Mouse (Mus musculus): ENCODE data around the gene Uqcc1. TPM values are rescaled to one million over a fixed set of nuclear protein-coding genes. Genes with fewer than 3 reads are reported as not detected.
A peak's percentile ranks its signal among the peaks of the same experiment; 100 is the strongest.
"Not testable (repeated sequence)": the region's sequence is repeated elsewhere in the genome, so short reads cannot be mapped to it uniquely, and the experiment has no call there.

Gene Uqcc1
- polyA plus RNA-seq, 1 experiment from 2014 or later: 28.7 TPM

DNA sequence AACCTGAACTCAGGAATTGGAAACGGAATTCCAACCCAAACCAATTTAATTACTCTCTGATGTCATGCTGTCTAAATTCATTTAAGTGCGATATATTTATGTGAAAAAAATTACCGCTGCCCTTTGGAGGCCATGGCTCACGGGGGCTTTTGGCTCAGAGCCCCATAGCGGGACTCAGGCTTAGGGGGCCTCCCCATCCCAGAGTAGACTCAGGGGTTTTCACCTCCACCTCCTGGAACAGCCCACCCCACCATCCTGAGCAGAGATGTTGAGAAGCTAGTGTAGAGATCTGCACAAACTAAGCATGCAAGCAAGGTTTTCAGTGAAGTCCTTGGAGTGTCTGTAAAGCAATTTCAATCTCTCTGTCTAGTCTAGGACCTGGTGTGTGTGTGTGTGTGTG, 15.5 kb upstream of the Uqcc1 start:
- Histone ChIP-seq H3K4me3 (ENCODE audit: inconsistent target) (no peak overlapping the region), H3K36me3 (ENCODE audit: inconsistent target) (no peaks in the 10 kb centered on the region), H3K79me2 (ENCODE audit: inconsistent target) (no peaks in the 10 kb centered on the region), H3K27ac (no peak overlapping the region)
- WGBS (ENCODE audit: missing documents): 91% methylated on average over 4 of the region's 5 CpGs

DNA sequence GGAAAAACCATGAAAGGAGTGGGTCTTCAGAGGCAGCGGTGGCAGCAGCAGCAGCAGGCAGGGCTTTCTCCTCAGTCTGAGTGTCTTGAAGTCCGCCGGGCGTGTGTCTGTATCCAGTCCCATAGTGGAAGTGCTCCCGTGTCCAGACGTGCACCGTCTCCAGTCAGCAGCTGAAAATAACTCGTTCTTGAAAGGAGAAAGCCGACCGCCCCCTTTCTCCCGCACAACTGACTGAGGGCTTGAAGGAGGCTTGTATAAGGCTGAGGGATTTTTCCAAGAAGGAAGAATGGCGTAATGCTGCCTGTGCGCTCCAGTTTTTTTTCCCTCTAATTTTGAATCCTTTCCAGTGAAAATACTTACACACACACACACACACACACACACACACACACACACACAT, 15.0 kb upstream of the Uqcc1 start, which contains the start of gene Gdf5:
Gdf5 (minus strand) TSS at position 244 of the 400 bp plus-strand sequence.
- Histone ChIP-seq H3K4me3 (ENCODE audit: inconsistent target) (no peak within 1 kb of the TSS), H3K27ac (no peak within 1 kb of the TSS), H3K79me2 (ENCODE audit: inconsistent target) (no peaks in the 10 kb centered on the region), H3K36me3 (ENCODE audit: inconsistent target) (no peaks in the 10 kb centered on the region)
- 89% methylated on average over 13 of the region's 13 CpGs for WGBS (ENCODE audit: missing documents)

- 97% methylated on average over 4 of the region's 4 CpGs for WGBS (ENCODE audit: missing documents)
- no peak overlapping the region for H3K4me3 ChIP-seq (ENCODE audit: inconsistent target)
- no peaks in the 10 kb centered on the region for H3K36me3 ChIP-seq (ENCODE audit: inconsistent target)
- H3K27ac ChIP-seq: no peak overlapping the region
- H3K79me2 ChIP-seq (ENCODE audit: inconsistent target): no peaks in the 10 kb centered on the region
Observed at GRCm38 (mm10) chr2:155944685-155945084, 14.6 kb upstream of the Uqcc1 start.

- Histone ChIP-seq H3K4me3 (ENCODE audit: inconsistent target) (no peak overlapping the region), H3K27ac (no peak overlapping the region), H3K79me2 (ENCODE audit: inconsistent target) (no peaks in the 10 kb centered on the region), H3K36me3 (ENCODE audit: inconsistent target) (no peaks in the 10 kb centered on the region)
- WGBS (ENCODE audit: missing documents): 33% methylated on average over 8 of the region's 8 CpGs
Observed at GRCm38 (mm10) chr2:155943463-155943862, 13.4 kb upstream of the Uqcc1 start.

- WGBS (ENCODE audit: missing documents): 93% methylated on average over 40 of the region's 40 CpGs
- no peaks in the 10 kb centered on the region for H3K36me3 ChIP-seq (ENCODE audit: inconsistent target)
- no peaks in the 10 kb centered on the region for H3K79me2 ChIP-seq (ENCODE audit: inconsistent target)
- no peak overlapping the region for H3K27ac ChIP-seq
- H3K4me3 ChIP-seq (ENCODE audit: inconsistent target): no peak overlapping the region
Observed at GRCm38 (mm10) chr2:155941697-155942442, 11.8 kb upstream of the Uqcc1 start.

DNA sequence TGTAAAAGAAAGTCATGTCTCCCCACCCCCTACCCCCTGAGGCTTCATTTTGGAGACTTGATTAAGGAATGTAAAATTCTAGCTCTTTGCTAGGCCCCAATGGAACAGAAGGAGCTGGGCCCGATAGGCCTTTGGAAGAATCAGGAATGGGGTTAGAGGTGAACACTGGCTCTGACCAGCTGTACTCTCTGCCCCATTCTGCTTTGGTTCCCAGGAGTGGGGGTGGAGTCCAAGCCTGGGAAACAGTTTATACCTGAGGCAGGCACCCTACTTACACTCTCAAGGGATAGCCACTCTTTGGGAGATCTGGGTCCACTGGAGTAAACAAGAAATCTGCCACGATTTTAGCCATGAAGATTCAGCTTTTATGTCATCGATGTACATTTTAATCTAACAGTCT, 10.6 kb upstream of the Uqcc1 start, which contains the start of gene Gm15557:
Gm15557 (plus strand) TSS at position 48 of the 400 bp plus-strand sequence.
- no peaks in the 10 kb centered on the region for H3K36me3 ChIP-seq (ENCODE audit: inconsistent target)
- H3K4me3 ChIP-seq (ENCODE audit: inconsistent target): no peak within 1 kb of the TSS
- WGBS (ENCODE audit: missing documents): 93% methylated on average over 3 of the region's 3 CpGs
- no peak within 1 kb of the TSS for H3K27ac ChIP-seq
- H3K79me2 ChIP-seq (ENCODE audit: inconsistent target): no peaks in the 10 kb centered on the region

DNA sequence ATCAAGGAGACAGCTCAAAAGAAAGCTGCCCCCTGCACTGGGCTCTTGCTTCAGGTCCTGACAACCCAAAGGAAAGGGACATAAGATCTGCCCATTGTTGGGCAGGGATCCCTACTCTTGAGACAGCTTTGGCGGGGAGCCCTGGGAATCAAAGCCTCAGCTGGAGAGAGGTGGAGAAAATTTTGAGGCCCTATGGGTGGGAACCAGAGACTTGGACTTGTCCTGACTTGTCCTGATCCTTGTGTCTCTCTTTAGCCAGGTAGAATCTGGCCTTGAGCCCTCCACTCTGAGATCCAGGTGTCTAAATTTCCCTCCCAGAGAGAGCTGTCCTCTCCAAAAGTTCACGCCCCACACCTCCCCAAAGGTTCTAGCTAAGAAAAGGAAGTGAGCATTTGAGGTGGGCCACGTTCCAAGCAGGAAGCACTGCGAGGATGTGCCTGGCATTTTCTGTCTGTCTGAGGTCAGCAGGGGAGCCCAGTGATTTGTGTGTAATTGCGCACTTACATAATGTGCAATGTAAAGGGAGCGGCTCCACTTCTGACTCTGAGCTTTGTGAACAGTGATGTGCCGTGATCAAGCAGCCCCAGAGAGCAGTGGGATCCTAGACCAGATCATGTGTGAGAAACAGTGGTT, 9.9 kb upstream of the Uqcc1 start:
- no peak overlapping the region for H3K27ac ChIP-seq
- no peak overlapping the region for H3K4me3 ChIP-seq (ENCODE audit: inconsistent target)
- no peaks in the 10 kb centered on the region for H3K79me2 ChIP-seq (ENCODE audit: inconsistent target)
- 34% methylated on average over 7 of the region's 7 CpGs for WGBS (ENCODE audit: missing documents)
- H3K36me3 ChIP-seq (ENCODE audit: inconsistent target): no peaks in the 10 kb centered on the region

- H3K36me3 ChIP-seq (ENCODE audit: inconsistent target): no peaks in the 10 kb centered on the region
- H3K27ac ChIP-seq: no peak overlapping the region
- peaks cover 60% of the 10 kb centered on the region for H3K79me2 ChIP-seq (ENCODE audit: inconsistent target)
- H3K4me3 ChIP-seq (ENCODE audit: inconsistent target): peak overlapping the region; percentile 79
- 74% methylated on average over 7 of the region's 7 CpGs for WGBS (ENCODE audit: missing documents)
Observed at GRCm38 (mm10) chr2:155928711-155929345, 1.3 kb downstream of the Uqcc1 start.

- WGBS (ENCODE audit: missing documents): 70% methylated on average over 2 of the region's 6 CpGs
- H3K79me2 ChIP-seq (ENCODE audit: inconsistent target): peaks cover 80% of the 10 kb centered on the region
- not testable (repeated sequence) for H3K36me3 ChIP-seq (ENCODE audit: inconsistent target); H3K27ac ChIP-seq; H3K4me3 ChIP-seq (ENCODE audit: inconsistent target)
Observed at GRCm38 (mm10) chr2:155925213-155925612, 4.9 kb downstream of the Uqcc1 start.

DNA sequence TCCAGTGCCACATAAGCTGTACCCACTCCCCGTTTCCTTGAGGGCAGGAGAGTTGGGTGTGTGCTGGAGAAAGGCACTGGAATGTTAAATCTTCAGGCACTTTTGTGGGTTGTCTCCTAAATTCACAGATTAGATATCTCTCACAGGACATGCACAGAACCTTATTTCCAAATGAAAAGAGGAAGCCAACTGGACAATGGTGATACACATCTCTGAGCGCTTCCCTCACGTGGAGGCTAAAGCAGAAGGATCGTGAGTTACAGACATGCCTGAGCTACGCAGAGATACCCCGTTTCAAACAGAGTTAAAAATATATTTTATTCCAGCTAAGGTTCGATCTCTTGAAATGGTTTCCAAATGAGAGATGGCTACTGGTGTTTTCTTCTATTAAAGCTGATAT, 7.0 kb downstream of the Uqcc1 start:
- Histone ChIP-seq H3K36me3 (ENCODE audit: inconsistent target) (peaks cover 5% of the 10 kb centered on the region; the same call in 1 of the 2 replicates), H3K27ac (no peak overlapping the region), H3K79me2 (ENCODE audit: inconsistent target) (peaks cover 63% of the 10 kb centered on the region), H3K4me3 (ENCODE audit: inconsistent target) (no peak overlapping the region)
- 80% methylated on average over 7 of the region's 7 CpGs for WGBS (ENCODE audit: missing documents)

DNA sequence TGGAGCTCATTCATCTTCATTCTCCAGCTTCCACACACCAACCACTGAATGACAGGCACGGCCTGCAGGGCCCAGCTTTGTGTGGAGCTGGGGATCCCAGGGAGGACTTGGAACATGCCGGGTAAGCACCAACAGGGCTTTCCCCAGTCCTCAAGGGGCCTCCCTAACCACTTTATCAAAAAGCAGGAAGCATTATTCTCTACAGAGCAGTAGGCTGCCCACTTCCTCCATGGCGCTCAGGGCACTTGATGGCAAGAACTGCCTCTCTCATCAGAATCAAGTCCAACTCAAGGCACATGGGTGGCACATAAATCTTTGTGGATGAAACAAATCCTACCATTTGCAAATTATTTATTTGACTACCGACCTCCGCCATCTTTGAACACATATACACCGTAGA, 15.4 kb downstream of the Uqcc1 start:
- WGBS (ENCODE audit: missing documents): 55% methylated on average over 6 of the region's 6 CpGs
- Histone ChIP-seq H3K27ac (no peak overlapping the region), H3K36me3 (ENCODE audit: inconsistent target) (peaks cover 30% of the 10 kb centered on the region), H3K4me3 (ENCODE audit: inconsistent target) (no peak overlapping the region), H3K79me2 (ENCODE audit: inconsistent target) (peaks cover 20% of the 10 kb centered on the region)

DNA sequence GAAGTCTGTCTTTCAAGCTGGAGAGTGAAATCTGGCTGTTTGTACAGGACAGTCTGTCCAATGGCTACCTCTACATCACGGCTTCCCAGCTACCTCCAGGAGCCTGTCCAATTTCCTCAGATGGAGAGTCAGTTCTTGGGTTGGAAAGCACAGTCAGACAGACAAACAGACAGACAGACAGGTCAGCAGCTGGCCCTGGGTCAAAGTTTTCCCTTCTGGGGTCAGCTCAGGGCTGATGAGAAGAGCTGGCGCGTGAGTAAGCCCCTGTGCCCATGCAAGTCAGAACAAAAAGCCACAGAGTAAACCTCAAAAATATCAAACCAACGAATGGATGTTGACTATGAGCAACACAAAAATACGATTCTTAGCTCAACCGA, 26.5 kb downstream of the Uqcc1 start:
- WGBS (ENCODE audit: missing documents): 90% methylated on average over 6 of the region's 6 CpGs
- H3K36me3 ChIP-seq (ENCODE audit: inconsistent target): peaks cover 16% of the 10 kb centered on the region
- H3K79me2 ChIP-seq (ENCODE audit: inconsistent target): no peaks in the 10 kb centered on the region
- no peak overlapping the region for H3K4me3 ChIP-seq (ENCODE audit: inconsistent target)
- H3K27ac ChIP-seq: no peak overlapping the region

GRCm38 (mm10) chr2:155902989-155903631, 27.0 kb downstream of the Uqcc1 start:
- 77% methylated on average over 16 of the region's 16 CpGs for WGBS (ENCODE audit: missing documents)
- Histone ChIP-seq H3K79me2 (ENCODE audit: inconsistent target) (no peaks in the 10 kb centered on the region), H3K36me3 (ENCODE audit: inconsistent target) (peaks cover 17% of the 10 kb centered on the region), H3K4me3 (ENCODE audit: inconsistent target) (no peak overlapping the region), H3K27ac (no peak overlapping the region)

- Histone ChIP-seq H3K79me2 (ENCODE audit: inconsistent target) (no peaks in the 10 kb centered on the region), H3K4me3 (ENCODE audit: inconsistent target) (no peak overlapping the region), H3K36me3 (ENCODE audit: inconsistent target) (0 out of 2 replicates have a peak, but pooled peaks cover 18% of the 10 kb centered on the region), H3K27ac (no peak overlapping the region)
- 97% methylated on average over 16 of the region's 16 CpGs for WGBS (ENCODE audit: missing documents)
Observed at GRCm38 (mm10) chr2:155895046-155895735, 34.9 kb downstream of the Uqcc1 start.
